Mouse (Mus musculus): ENCODE data around the gene U2af2.

Gene U2af2

DNA sequence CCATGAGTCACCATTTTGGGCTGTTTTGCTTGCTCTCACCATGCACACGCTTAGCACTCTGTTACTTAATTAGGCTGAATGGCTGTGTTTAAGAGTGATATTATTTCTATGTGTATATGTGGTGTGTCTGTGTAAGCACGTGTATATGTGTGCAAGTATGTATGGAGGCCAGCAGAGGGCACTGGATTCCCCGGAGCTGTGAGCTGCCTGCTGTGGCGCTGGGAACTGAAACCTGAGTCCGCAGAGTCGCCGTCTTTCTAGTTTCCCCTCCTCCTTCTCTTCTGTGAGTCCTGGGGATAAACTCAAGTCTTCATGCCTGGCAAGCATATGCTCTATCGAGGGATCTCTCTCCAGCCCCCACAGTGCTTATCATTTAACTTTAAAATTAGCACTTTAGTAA lies 47.4 kb downstream of the U2af2 start:
- DNase-seq (ENCODE audit: low read depth, low spot score) = no peak

DNA sequence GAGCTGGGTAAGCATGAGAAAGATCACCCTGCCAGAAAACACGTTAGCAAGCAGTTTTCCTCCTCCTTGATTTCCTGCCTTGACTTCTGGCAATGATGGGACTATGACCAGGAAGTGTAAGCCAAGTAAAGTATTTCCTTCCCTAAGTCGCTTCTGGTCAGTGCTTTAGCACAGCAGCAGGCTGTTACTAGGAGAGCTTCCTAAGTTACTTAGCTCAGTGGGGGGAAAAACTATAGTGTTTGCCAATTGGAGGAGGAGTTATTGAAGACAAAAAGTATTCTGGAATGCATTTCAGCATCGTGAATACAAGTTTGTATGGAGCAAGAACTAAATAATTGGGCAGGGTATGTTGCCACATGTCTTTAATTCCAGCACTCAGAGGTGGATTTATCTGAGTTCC lies 50.8 kb downstream of the U2af2 start:
- no peak for DNase-seq (ENCODE audit: low read depth, low spot score)

DNA sequence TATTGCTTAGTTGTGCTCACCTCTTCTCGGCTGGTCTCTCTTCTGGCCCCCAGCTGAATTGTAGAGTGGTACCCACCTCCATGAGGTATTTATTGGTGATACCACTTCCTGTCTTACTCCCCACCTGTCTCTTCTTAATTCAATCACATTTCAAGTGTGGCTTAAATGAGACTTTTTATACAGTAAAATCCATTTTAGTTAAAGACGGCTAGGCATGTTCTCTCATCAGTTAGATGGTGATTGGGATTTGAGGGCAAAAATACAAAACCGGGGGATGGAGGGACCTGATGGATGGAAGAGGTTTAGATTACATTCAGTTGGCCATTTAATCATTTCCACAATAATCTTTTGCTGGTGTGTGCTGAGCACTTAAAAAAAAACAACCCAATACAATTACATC lies 54.9 kb downstream of the U2af2 start, which contains the start of gene Rfpl4:
Rfpl4 (minus strand) TSS at position 101 of the 400 bp plus-strand sequence.
- no peak for DNase-seq (ENCODE audit: low read depth, low spot score)

DNA sequence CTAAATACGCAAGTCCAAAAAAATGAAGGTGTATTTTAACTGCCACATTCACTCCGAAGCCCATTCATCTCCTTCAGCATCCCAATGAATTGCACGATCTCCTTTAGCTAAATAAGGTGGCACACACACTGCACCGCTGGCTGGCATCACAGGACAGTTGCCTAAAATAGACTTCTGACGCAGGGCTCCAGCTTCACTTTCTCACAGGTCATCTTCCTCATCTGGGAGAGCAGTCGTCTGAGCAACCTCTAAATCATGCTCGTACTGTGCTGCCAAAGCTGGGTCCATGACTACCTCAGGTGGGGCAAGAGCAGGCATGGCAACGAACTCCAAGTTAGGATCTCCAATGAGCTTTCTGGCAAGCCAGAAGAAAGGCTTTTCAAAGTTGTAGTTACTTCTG lies 63.1 kb downstream of the U2af2 start:
- DNase-seq (ENCODE audit: low read depth, low spot score) = no peak

DNA sequence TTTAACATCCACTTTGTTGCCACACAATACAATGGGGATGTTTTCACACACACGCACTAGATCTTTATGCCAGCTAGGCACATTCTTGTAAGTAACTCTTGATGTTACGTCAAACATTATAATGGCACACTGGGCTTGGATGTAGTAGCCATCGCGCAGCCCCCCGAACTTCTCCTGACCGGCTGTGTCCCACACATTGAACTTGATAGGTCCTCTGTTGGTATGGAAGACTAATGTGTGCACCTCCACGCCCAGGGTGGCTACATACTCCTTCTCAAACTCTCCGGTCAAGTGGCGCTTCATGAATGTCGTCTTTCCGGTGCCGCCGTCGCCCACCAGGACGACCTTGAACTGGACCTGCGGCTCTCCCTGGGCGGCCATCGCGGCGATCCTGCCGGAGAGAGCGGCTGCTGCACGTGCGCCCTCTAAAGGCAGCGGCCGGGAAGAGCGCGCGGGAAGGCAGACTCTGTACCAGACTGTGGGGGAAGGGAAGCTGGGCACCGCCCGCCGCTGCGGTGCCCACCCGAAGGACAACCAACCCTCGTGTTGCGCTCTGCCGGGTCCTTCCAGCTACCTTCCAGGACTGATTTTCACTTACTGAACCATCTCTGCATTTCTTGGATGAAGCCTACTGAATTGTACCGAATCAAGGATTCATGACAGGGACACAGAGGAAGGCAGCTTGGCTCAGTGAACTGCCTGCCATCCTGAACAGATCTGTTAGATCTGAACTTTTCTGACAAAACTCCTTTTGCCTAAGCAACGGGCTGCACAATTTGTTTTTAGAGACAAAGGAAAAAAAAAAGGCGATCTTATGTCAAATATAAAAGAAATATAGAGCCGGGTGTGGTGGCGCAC lies 63.8 kb downstream of the U2af2 start, which contains the start of gene Rasl2-9:
Rasl2-9 (minus strand) TSS at position 402 of the 858 bp plus-strand sequence.
- DNase-seq (ENCODE audit: low read depth, low spot score) = peak; percentile 8

Measured in retina, adult 2 months (tissue).